Mouse (Mus musculus) hindbrain, embryonic 15.5 days (tissue): Measurements from ENCODE around the gene Tsfm. TPM values are rescaled to one million over a fixed set of nuclear protein-coding genes. Genes with fewer than 3 reads are reported as not detected.

Source experiments
- ATAC-seq: fragments of 200-750 bp; cut with Nextera tagmentation; 2 replicates; pipeline ENCODE4 v1.8.0; 2017; ENCODE audit warnings: low read depth, moderate number of reproducible peaks, moderate TSS enrichment; ENCODE audit not compliant: low FRiP score
- H3K27ac ChIP-seq: fragments of 300-500 bp; sonication (generic); replicated peaks from 2 replicates; pipeline ENCODE4 v1.5.1; 2015; ENCODE audit warnings: mild to moderate bottlenecking, inconsistent platforms
- H3K27me3 ChIP-seq: fragments of 300-500 bp; sonication (generic); 2 replicates; pipeline ENCODE4 v1.6.1; 2015; ENCODE audit warnings: control low read depth, inconsistent platforms
- H3K36me3 ChIP-seq: fragments of 300-500 bp; sonication (generic); 2 replicates; pipeline ENCODE4 v1.6.1; 2015; ENCODE audit warnings: control low read depth, inconsistent platforms
- H3K4me1 ChIP-seq: fragments of 300-500 bp; sonication (generic); replicated peaks from 2 replicates; pipeline ENCODE4 v1.6.1; 2015; ENCODE audit warnings: control low read depth, inconsistent platforms
- H3K4me2 ChIP-seq: fragments of 300-500 bp; sonication (generic); 2 replicates; pipeline ENCODE4 v1.6.1; 2015; ENCODE audit warnings: moderate library complexity, mild to moderate bottlenecking, inconsistent platforms
- H3K4me3 ChIP-seq: fragments of 300-500 bp; sonication (generic); 2 replicates; pipeline ENCODE4 v1.5.1; 2015; ENCODE audit warnings: mild to moderate bottlenecking, inconsistent platforms
- H3K9ac ChIP-seq: fragments of 300-500 bp; sonication (generic); 2 replicates; pipeline ENCODE4 v1.6.1; 2015; ENCODE audit warnings: inconsistent platforms
- H3K9me3 ChIP-seq: fragments of 300-500 bp; sonication (generic); 2 replicates; pipeline ENCODE4 v1.6.1; 2016; ENCODE audit warnings: control low read depth, inconsistent platforms
- WGBS: fragments of 180-500 bp; shearing (Covaris S2); methylation state at CpG from one replicate; pipeline ENCODE4 v1.1.7; 2015; 5-methylcytosine and 5-hydroxymethylcytosine counted together
- polyA plus RNA-seq: library from polyadenylated mRNA; unstranded; fragments of >200 nt; fragmentation: Nextera tagmentation; extraction: Ambion mirVana; gene quantifications from 2 replicates; pipeline ENCODE4 v1.2.1, GENCODE M21; 2015

The Tsfm gene
- polyA plus RNA-seq, 1 experiment from 2014 or later = 61.6 TPM

DNA sequence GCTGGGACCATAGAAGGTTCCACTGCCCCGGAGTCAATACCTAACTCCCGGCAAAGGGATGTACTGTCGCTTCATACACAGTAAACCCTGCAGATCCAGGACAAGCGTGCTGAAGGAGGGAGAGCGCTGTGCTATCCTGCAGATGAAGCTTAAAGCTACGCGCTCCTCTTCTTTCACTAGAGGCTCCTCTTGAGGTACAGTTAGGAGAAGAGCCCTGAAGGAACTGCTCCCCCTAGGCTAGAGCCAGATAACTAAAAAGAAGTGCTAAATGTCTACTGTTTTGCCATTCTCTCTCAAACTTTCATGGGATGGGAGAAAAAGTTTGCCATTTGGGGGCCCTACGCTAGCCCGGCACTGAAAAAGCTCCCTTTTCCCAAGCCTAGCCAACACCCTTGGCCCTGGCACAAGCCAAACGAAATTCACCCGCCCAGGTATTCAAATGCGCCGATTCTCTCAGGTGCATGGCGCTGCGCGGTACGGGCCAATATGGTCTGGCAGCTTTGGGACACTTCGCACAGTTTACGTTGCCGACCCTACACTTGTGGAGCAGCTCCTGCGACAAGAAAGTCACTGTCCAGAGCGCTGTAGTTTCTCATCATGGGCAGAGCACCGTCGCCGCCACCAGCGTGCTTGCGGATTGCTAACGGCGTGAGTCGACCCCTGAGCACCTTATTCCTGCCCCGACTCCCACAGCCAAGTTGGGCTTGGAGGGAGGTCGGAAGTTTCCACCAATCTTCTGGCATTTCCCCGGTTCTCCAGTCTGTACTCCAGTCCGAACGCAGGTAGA lies 18.2 kb upstream of the Tsfm start:
- 7% methylated on average over 35 of the region's 35 CpGs for WGBS
- Histone ChIP-seq H3K27ac (no peak overlapping the region), H3K9me3 (no peaks in the 10 kb centered on the region), H3K9ac (no peak overlapping the region; the same call in 1 of the 2 replicates), H3K4me2 (no peak overlapping the region), H3K36me3 (peaks cover 5% of the 10 kb centered on the region; the same call in 1 of the 2 replicates), H3K4me3 (0 out of 2 replicates have a peak overlapping the region, but pooled peaks have one; percentile 2), H3K4me1 (peaks cover 12% of the 10 kb centered on the region; the same call in 1 of the 2 replicates), H3K27me3 (peaks cover 44% of the 10 kb centered on the region)
- ATAC-seq = no peak

DNA sequence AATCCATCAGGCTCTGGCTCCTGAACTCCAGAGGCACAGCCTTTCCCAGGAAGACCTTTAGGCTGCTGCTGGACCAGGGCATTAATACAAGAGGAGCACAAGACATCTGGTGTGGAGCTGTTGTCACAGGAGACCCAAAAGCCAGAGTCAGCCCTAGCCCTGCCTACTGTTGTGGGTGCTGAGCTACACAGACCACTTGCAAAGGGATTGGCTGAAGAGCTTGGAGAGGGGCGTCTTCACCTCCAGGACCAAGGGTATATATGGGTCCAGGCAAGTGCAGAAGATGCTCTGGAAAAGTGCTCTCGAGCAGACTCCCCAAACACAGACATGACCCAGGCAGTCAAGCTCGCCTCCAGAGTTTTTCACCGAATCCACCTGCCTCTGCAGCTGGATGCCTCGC lies 17.3 kb upstream of the Tsfm start, which contains the start of gene Cyp27b1:
Cyp27b1 (plus strand) TSS at position 297 of the 400 bp plus-strand sequence.
- Histone ChIP-seq H3K4me1 (peaks cover 12% of the 10 kb centered on the region), H3K4me3 (0 out of 2 replicates have a peak within 1 kb of the TSS, but pooled peaks have one; percentile 2), H3K27me3 (peaks cover 44% of the 10 kb centered on the region), H3K9me3 (no peaks in the 10 kb centered on the region), H3K36me3 (0 out of 2 replicates have a peak, but pooled peaks cover 1% of the 10 kb centered on the region), H3K9ac (no peak within 1 kb of the TSS; the same call in 1 of the 2 replicates), H3K4me2 (no peak within 1 kb of the TSS), H3K27ac (no peak within 1 kb of the TSS)
- 27% methylated on average over 5 of the region's 5 CpGs for WGBS
- ATAC-seq = no peak

DNA sequence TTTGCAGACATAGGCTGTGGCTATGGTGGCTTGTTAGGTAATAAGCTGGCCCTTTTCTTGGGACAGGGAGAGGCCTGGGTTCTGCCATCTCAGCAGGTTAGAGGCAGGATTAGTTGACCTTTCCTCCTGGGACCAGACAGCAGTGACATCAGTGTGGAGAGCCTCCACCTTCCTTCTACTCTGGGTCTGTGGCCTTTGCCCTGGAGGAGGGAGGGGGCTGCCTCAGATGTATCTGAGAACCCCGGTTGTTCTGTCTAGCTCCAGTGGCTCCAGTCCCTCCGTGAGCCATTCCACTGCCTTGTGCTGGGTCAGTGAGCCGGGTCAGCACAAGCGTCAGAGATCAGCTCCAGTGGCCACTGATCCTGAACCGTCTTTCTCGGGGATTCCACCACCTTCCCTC lies 12.5 kb upstream of the Tsfm start:
- no peak for ATAC-seq
- Histone ChIP-seq H3K27ac (no peak overlapping the region), H3K4me2 (no peak overlapping the region), H3K9me3 (no peaks in the 10 kb centered on the region), H3K4me1 (peaks cover 14% of the 10 kb centered on the region), H3K27me3 (peaks cover 15% of the 10 kb centered on the region), H3K9ac (no peak overlapping the region), H3K36me3 (no peaks in the 10 kb centered on the region), H3K4me3 (no peak overlapping the region)
- WGBS = 78% methylated on average over 6 of the region's 6 CpGs

DNA sequence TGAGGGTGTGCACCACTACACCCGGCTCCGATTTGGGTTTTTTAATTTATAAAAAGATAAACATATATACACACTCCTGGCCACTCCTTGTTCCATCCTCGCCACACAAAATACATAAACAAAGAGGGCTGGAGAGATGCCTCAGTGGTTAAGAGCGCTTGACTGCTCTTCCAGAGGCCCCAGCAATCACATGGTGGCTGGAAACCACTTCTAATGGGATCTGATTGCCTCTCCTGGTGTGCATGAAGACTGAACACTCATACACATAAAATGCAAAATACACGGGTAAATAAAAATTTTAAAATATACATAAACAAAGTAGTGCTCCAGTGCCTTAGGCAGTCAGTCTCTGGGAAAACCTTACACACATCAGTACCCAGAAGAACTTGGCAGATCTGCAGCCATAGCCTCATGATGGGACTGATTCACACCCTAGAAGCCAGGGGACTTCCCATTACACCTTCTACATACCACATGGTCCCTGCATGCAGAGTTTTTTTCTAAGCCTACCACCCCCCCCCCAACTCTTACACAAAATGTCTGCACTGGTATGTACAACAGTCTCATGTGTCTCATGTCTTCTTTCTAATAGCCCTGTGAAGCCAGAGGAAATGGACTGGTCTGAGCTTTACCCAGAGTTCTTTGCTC lies 12.0 kb upstream of the Tsfm start:
- ATAC-seq = 0 out of 2 replicates have a peak, but pooled peaks have one; percentile 7

DNA sequence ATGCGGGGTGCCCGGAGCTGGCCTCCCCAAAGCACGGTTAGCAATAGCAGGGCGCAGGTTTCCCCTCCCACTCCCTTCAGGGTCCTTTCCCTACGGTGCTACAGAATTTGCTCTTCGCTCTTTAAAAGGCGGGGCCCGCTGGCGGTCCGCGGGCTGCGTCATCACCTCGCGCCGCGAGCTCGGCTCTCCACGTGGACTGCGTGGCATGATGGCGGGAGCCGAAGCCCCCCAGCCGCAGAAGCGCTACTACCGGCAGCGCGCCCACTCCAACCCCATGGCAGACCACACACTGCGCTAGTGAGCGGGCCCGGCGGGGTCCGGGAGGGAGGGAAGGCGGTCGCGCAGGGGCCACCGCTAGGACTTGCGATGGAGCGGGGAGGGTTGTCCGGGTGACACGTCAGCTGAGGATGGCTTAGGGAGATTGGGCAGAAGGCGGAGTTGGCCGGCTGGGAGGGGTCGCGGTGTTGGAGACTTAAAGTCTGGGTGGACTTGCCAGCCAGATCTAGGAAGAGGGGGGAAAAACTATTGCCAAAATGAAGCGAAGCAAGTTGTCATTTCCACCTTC lies 11.2 kb upstream of the Tsfm start:
- peak; percentile 87 for ATAC-seq
- Histone ChIP-seq H3K9me3 (no peaks in the 10 kb centered on the region), H3K36me3 (no peaks in the 10 kb centered on the region), H3K27ac (peak overlapping the region; percentile 47), H3K9ac (peak overlapping the region; percentile 69), H3K4me2 (peak overlapping the region; percentile 93), H3K4me1 (peaks cover 14% of the 10 kb centered on the region), H3K4me3 (peak overlapping the region; percentile 69), H3K27me3 (peaks cover 4% of the 10 kb centered on the region)
- under 1% methylated on average over 44 of the region's 44 CpGs for WGBS

More for the DNA sequence above, 12.0 kb upstream of the Tsfm start:
- peaks cover 14% of the 10 kb centered on the region for H3K4me1 ChIP-seq
- H3K27ac ChIP-seq = no peak overlapping the region
- H3K4me3 ChIP-seq = peak overlapping the region; percentile 69
- H3K9ac ChIP-seq = peak overlapping the region; percentile 69; the same call in 1 of the 2 replicates
- H3K27me3 ChIP-seq = peaks cover 9% of the 10 kb centered on the region
- H3K4me2 ChIP-seq = peak overlapping the region; percentile 93
- H3K9me3 ChIP-seq = no peaks in the 10 kb centered on the region
- no peaks in the 10 kb centered on the region for H3K36me3 ChIP-seq
- WGBS = 21% methylated on average over 5 of the region's 5 CpGs

DNA sequence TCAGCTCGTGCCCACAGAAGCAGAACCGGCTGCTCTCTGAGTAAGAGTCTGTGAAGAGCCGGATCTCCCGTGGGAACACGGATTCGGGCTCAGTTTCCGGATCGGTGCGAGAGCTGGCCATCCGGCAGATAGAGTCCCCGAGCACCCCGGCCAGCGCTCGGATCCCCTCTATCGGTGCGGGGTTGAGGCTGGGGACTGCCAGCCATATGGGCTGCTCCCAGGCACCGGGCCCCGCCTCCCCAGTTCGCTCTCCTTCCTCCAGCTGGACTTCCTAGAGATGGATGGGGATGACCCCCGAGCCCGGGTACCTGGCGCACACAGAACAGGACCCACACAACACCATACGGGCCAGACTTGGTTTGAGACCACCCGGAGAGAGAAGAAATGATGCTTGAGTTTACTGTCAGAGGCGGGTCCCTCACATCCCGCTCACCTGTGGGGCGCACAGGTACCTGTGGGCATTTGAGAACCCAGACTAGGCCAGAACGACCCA lies 10.7 kb upstream of the Tsfm start, which contains the start of the genes Mettl1 and Eef1akmt3:
Mettl1 (plus strand) TSS at position 141 of the 493 bp plus-strand sequence.
Eef1akmt3 (minus strand) TSS at position 240 of the 493 bp plus-strand sequence.
- ATAC-seq = peak; percentile 73
- peaks cover 4% of the 10 kb centered on the region for H3K27me3 ChIP-seq
- H3K36me3 ChIP-seq = no peaks in the 10 kb centered on the region
- no peaks in the 10 kb centered on the region for H3K9me3 ChIP-seq
- under 1% methylated on average over 28 of the region's 28 CpGs for WGBS
- peak within 1 kb of the TSS; percentile 47 for H3K27ac ChIP-seq
- peak within 1 kb of the TSS; percentile 69 for H3K4me3 ChIP-seq
- H3K4me1 ChIP-seq = peaks cover 14% of the 10 kb centered on the region
- peak within 1 kb of the TSS; percentile 69 for H3K9ac ChIP-seq
- H3K4me2 ChIP-seq = peak within 1 kb of the TSS; percentile 93

DNA sequence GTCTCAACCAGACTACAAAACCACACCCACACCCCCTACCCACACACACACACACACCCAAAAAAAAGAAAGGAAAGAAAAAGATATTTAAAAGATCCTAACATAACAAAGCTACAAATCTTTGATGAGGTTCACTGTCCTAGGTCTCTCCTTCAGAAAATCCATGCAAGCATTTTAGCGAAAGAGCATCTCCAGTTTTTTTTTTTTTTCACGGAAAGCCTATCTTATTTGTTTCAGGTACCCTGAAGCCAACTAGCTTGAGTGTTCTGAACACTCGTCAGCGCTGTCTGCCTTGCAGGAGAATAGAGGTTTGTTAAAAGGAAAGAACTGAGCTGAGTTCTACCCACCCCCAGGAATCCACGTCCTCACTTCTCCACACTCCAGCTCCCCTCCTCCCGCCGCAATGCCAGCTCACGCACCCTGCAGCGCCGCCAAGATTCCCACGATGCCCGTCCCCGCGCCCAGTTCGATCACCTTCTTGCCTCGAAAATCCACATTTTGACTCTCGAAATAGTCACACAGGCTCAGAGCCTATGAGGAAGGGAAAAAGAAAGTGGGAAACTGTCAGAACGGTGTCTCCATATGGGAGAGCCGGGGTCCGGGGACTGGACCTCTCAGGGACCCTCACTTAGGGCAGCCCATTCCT lies 10.1 kb upstream of the Tsfm start:
- ATAC-seq = peak; percentile 3; the same call in 1 of the 2 replicates
- Histone ChIP-seq H3K27me3 (peaks cover 4% of the 10 kb centered on the region), H3K27ac (peak overlapping the region; percentile 47; the same call in 1 of the 2 replicates), H3K4me1 (peaks cover 14% of the 10 kb centered on the region), H3K9me3 (no peaks in the 10 kb centered on the region), H3K36me3 (no peaks in the 10 kb centered on the region), H3K4me3 (peak overlapping the region; percentile 69), H3K9ac (peak overlapping the region; percentile 69), H3K4me2 (peak overlapping the region; percentile 93)
- WGBS = 1% methylated on average over 20 of the region's 20 CpGs

DNA sequence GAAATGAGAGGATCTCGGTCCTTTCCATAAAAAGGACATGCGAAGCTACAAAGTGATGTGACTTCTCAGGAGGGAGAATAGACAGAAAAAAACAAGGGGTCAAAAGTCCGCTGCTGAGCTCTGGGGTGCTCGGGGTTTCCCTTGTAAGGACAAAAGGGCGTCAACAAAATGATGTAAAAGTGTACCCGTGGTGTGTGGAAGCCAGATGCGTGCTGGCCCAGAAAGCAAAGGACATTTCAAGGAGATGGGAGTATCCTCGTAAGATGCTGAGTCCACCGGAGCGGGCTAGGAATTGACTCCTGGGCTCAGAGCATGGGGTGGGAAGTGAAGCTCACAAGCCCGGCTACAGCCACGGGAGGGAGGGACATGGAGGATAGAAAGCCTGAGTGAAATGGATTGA lies 7.0 kb upstream of the Tsfm start:
- ATAC-seq = no peak
- Histone ChIP-seq H3K27ac (no peak overlapping the region), H3K4me2 (no peak overlapping the region), H3K4me3 (no peak overlapping the region), H3K9me3 (no peaks in the 10 kb centered on the region), H3K9ac (no peak overlapping the region), H3K36me3 (no peaks in the 10 kb centered on the region), H3K27me3 (peaks cover 4% of the 10 kb centered on the region), H3K4me1 (peaks cover 11% of the 10 kb centered on the region)
- 63% methylated on average over 12 of the region's 12 CpGs for WGBS

DNA sequence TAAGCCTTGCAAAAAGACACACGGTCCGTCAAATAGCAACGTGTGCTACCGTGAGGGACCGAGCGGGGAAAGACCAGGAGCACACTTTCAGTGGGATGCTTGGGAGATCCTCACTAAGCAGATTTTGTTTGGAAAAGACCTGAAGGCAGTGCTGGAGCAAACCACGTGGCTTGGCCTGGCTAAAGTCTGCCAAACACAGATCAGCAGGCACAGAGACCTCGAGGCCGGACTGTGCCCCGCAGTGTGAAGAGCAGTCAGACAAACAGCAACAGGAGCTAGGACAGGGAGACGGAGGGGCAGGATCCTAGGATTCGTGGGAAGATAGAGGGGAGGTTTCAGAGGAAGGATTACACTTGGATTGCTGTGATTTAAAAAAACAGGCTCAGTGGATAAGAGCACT lies 5.6 kb upstream of the Tsfm start:
- Histone ChIP-seq H3K9me3 (no peaks in the 10 kb centered on the region), H3K4me2 (no peak overlapping the region), H3K4me1 (peaks cover 6% of the 10 kb centered on the region; the same call in 1 of the 2 replicates), H3K9ac (no peak overlapping the region), H3K27ac (no peak overlapping the region), H3K36me3 (no peaks in the 10 kb centered on the region), H3K27me3 (peaks cover 4% of the 10 kb centered on the region), H3K4me3 (no peak overlapping the region)
- WGBS = 85% methylated on average over 12 of the region's 12 CpGs
- no peak for ATAC-seq

DNA sequence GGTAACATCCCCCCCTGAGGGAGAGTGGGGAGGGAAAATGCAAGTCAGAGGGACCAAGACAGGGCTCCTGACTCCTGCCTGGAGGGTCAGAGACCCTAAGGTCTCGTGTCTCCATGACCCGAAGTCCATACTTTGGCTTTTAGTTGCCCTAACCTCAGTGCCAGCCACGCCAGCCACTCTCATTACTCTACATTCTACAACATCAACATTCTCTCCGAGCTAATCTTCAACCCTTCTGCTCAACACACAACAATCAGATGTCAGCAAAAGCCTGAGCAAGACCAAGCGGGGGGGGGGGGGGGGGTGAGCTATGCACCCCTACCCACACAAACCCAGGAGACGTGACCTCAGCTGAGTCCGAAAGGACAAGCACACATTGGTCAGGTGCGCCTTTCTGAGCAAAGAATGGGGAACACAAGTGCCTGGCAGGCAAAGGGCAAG lies 2.7 kb upstream of the Tsfm start:
- Histone ChIP-seq H3K9me3 (no peaks in the 10 kb centered on the region), H3K4me1 (peaks cover 10% of the 10 kb centered on the region), H3K36me3 (peaks cover 7% of the 10 kb centered on the region), H3K9ac (no peak overlapping the region), H3K4me3 (no peak overlapping the region), H3K4me2 (no peak overlapping the region), H3K27ac (no peak overlapping the region), H3K27me3 (no peaks in the 10 kb centered on the region)
- 81% methylated on average over 8 of the region's 8 CpGs for WGBS
- ATAC-seq = no peak

DNA sequence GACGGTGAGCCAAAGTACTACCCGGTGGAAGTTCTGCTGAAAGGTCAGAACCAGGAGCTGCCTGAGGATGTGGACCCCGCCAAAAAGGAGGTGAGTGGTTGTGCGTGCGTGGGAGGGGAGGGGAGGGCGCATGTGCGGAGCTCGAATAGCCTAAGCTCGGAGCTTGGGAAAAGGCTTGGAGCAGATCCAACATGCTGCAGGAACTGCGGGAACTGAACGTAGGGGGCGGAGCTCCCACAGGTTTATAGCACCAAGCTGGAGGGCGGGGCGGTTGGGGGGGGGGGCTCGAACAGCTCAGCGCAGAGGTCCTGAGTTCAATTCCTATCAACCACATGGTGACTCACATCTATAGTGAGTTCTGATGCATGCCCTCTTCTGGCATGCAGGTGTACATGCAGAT lies 12.2 kb downstream of the Tsfm start:
- Histone ChIP-seq H3K27me3 (no peaks in the 10 kb centered on the region), H3K9ac (no peak overlapping the region), H3K27ac (no peak overlapping the region), H3K9me3 (no peaks in the 10 kb centered on the region), H3K4me3 (no peak overlapping the region), H3K4me2 (no peak overlapping the region), H3K36me3 (peaks cover 10% of the 10 kb centered on the region), H3K4me1 (no peaks in the 10 kb centered on the region)
- ATAC-seq = no peak
- 82% methylated on average over 16 of the region's 16 CpGs for WGBS
